Mouse (Mus musculus) layer of hippocampus, postnatal 25 days (tissue): Measurements from ENCODE around the gene Nubp1. TPM values are rescaled to one million over a fixed set of nuclear protein-coding genes. Genes with fewer than 3 reads are reported as not detected.

Experiments used
- DNase-seq, 2 experiments: peaks; one replicate each; pipeline ENCODE4 v3.0.0; 2022; ENCODE audit warnings: mixed read lengths in 2 of 2, low spot score in 1 of 2; ENCODE audit errors: extremely low spot score in 1 of 2
- total RNA-seq, 2 experiments: library from RNA; stranded (reverse); gene quantifications; 2 replicates each; pipeline ENCODE4 v1.2.3; 2021

The Nubp1 gene
- total RNA-seq, 2 experiments from 2014 or later: 16.5 to 17.6 TPM

DNA sequence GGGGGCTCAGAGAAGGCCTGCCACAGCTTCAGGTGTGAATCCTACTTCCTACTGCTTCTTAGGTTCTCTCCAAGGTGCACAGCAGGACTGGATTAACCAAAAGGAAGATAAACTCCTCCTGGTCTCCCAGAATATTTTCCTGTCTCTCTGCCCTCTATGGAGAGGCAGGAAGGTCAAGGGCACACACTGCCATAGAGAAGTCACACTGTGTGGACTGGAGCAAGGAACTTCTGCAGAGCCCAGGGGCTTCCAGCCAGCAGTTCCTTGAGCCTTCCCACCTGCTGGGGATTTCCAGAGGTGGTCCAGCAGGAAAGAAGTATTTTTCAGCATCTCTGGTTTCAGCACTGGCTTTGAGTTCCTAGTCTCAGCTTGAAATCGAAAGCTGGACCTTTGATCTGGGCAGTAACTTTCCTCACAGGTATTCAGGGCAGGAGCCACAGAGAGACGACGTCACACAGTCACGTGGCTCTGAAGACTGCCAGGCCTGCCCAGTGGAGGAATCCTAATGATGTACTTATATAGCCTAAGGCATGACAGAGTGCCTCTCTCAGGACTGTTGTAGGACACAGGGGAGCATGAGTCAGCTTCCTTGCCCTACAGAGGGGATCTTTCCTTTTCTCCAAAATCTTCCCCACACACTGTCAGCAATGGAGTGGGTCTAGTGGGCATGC, 53.4 kb downstream of the Nubp1 start:
- no peak for DNase-seq

GRCm38 (mm10) chr16:10467391-10468107, 55.8 kb downstream of the Nubp1 start:
- DNase-seq: no peak

DNA sequence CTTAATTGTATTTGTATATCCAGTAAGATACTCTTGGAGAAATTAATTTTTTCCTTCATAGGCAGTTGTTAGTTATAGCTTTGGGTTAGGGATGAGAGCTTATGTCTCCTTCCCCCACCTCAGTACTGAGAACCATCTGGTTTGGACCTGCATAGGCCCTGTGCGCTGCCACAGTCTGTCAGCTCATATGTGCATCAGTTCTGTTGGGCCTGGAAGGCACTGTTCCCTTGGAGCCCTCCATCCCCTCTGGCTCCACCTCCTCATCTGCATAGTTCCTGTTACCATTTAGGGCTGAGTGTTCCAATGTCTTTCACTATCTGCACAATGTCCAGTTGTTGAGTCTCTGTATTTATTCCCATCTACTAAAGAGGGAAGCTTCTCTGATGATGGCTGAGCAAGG, 56.5 kb downstream of the Nubp1 start:
- peak; percentile 30 to 47 for DNase-seq

DNA sequence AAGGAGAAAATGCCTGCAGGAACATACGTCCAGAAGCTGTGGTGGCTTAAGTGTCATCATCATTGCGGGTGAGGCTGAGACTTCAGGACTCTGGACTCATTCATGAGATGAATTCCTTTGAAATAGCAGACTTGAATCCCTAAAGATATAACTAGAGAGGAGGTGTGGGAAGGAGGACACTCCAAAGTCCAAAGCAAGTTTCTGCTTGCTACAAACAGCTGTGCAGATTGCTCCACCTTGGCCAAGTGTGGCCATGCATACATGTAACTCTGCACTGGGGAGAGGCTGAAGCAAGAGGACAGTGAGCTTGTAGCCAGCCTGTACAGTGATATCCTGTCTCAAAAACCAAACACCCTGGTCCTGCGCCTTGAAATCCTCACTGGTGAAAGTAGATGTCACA, 60.2 kb downstream of the Nubp1 start:
- no peak for DNase-seq

Other genes starting within 250 kb of the Nubp1 start
- gene Rpl39l, start 241.7 kb upstream of the Nubp1 start, total RNA-seq: not detected
- not detected for gene Atf7ip2, start 219.2 kb upstream of the Nubp1 start, total RNA-seq
- 10 to 100 TPM; 18.4 to 19.1 TPM for gene Emp2, start 98.0 kb upstream of the Nubp1 start, total RNA-seq
- gene Tekt5, start 16.5 kb upstream of the Nubp1 start, total RNA-seq: 1 to 10 TPM; 6.6 TPM
- 10 to 100 TPM; 30.9 to 32.0 TPM for gene Tvp23a, start 35.4 kb downstream of the Nubp1 start, total RNA-seq
- not detected for gene Ciita, start 68.1 kb downstream of the Nubp1 start, total RNA-seq
- 10 to 100 TPM; 57.1 to 58.3 TPM for gene Dexi, start 131.1 kb downstream of the Nubp1 start, total RNA-seq
- gene Clec16a, start 133.4 kb downstream of the Nubp1 start, total RNA-seq: 10 to 100 TPM; 97.5 to 98.9 TPM